Mouse (Mus musculus): ENCODE results near the gene Axl.

Axl gene

GRCm38 (mm10) chr7:25788220-25789128, at the start of gene Axl:
Axl (minus strand) TSS chr7:25788705.
- DNase-seq (ENCODE audit: low read depth, low spot score): no peak

GRCm38 (mm10) chr7:25835188-25835891, 46.8 kb upstream of the Axl start:
- no peak for DNase-seq (ENCODE audit: low read depth, low spot score)

- no peak for DNase-seq (ENCODE audit: low read depth, low spot score)
Measured at GRCm38 (mm10) chr7:25831557-25832530, 43.3 kb upstream of the Axl start.

- no peak for DNase-seq (ENCODE audit: low read depth, low spot score)
Measured at GRCm38 (mm10) chr7:25830251-25830650, 41.7 kb upstream of the Axl start.

GRCm38 (mm10) chr7:25827199-25827598, 38.7 kb upstream of the Axl start:
- no peak for DNase-seq (ENCODE audit: low read depth, low spot score)

- DNase-seq (ENCODE audit: low read depth, low spot score): no peak
Measured at GRCm38 (mm10) chr7:25826029-25826428, 37.5 kb upstream of the Axl start.

GRCm38 (mm10) chr7:25825043-25825442, 36.5 kb upstream of the Axl start:
- no peak for DNase-seq (ENCODE audit: low read depth, low spot score)

GRCm38 (mm10) chr7:25816241-25816919, 27.9 kb upstream of the Axl start, which contains the start of gene Cyp2s1:
Cyp2s1 (minus strand) TSS chr7:25816913.
- no peak for DNase-seq (ENCODE audit: low read depth, low spot score)

GRCm38 (mm10) chr7:25815571-25815970, 27.1 kb upstream of the Axl start:
- no peak for DNase-seq (ENCODE audit: low read depth, low spot score)

- no peak for DNase-seq (ENCODE audit: low read depth, low spot score)
Measured at GRCm38 (mm10) chr7:25814711-25815110, 26.2 kb upstream of the Axl start.

- DNase-seq (ENCODE audit: low read depth, low spot score): no peak
Measured at GRCm38 (mm10) chr7:25812195-25812594, 23.7 kb upstream of the Axl start.

- DNase-seq (ENCODE audit: low read depth, low spot score): no peak
Measured at GRCm38 (mm10) chr7:25811716-25812115, 23.2 kb upstream of the Axl start.

GRCm38 (mm10) chr7:25805631-25806343, 17.3 kb upstream of the Axl start:
- DNase-seq (ENCODE audit: low read depth, low spot score): no peak

- DNase-seq (ENCODE audit: low read depth, low spot score): no peak
Measured at GRCm38 (mm10) chr7:25804792-25805191, 16.3 kb upstream of the Axl start.

- no peak for DNase-seq (ENCODE audit: low read depth, low spot score)
Measured at GRCm38 (mm10) chr7:25803460-25803859, 15.0 kb upstream of the Axl start.

- DNase-seq (ENCODE audit: low read depth, low spot score): no peak
Measured at GRCm38 (mm10) chr7:25802241-25803125, 14.0 kb upstream of the Axl start.

GRCm38 (mm10) chr7:25801031-25801430, 12.5 kb upstream of the Axl start:
- no peak for DNase-seq (ENCODE audit: low read depth, low spot score)

- DNase-seq (ENCODE audit: low read depth, low spot score): no peak
Measured at GRCm38 (mm10) chr7:25799369-25799768, 10.9 kb upstream of the Axl start.

GRCm38 (mm10) chr7:25798540-25798939, 10.0 kb upstream of the Axl start:
- no peak for DNase-seq (ENCODE audit: low read depth, low spot score)
